Mouse (Mus musculus) erythroblast, embryonic 14.5 days (primary cell): Measurements from ENCODE around the gene Gm10643.

Experiments
- GATA1 ChIP-seq: IDR thresholded peaks from 2 replicates; pipeline ENCODE4 v1.6.1; 2012; ENCODE audit warnings: low read length, inconsistent platforms, mixed read lengths
- TAL1 ChIP-seq: IDR thresholded peaks from 3 replicates; pipeline ENCODE4 v1.6.1; 2012; ENCODE audit warnings: low read length, inconsistent platforms, mixed read lengths

- TF ChIP-seq GATA1 (no peak), TAL1 (no peak)
These were observed 35.7 kb downstream of the Gm10643 start for GRCm38 (mm10) chr8:84029272-84029671.
